Mouse (Mus musculus) kidney, postnatal 10 days (tissue): ENCODE measurements at regions not wholly inside any gene's neighbourhood (a gene's known extent, or its start where the extent isn't known, plus 50 kb on each side); places are given as distances from the start of the nearest gene placed in this dataset.
"Not testable (repeated sequence)": the region's sequence is repeated elsewhere in the genome, so short reads cannot be mapped to it uniquely, and the experiment has no call there.

Source experiments
- DNase-seq: peaks from one replicate; pipeline ENCODE4 v3.0.0; 2021; ENCODE audit warnings: mixed read lengths

- DNase-seq: no peak
These were observed 88.3 kb downstream of the Anxa5 start for GRCm38 (mm10) chr3:36387431-36387830.

- DNase-seq: no peak
These were observed 92.2 kb downstream of the Anxa5 start for GRCm38 (mm10) chr3:36383438-36383945.

- no peak for DNase-seq
These were observed 94.0 kb downstream of the Anxa5 start for GRCm38 (mm10) chr3:36381621-36382193.

GRCm38 (mm10) chr3:36375722-36376121 is 100.0 kb downstream of the Anxa5 start:
- no peak for DNase-seq

- no peak for DNase-seq
These were observed 100.8 kb downstream of the Anxa5 start for GRCm38 (mm10) chr3:36374939-36375338.

GRCm38 (mm10) chr3:36360933-36361332 is 114.8 kb downstream of the Anxa5 start:
- DNase-seq: no peak

GRCm38 (mm10) chr3:36354201-36354600 is 121.5 kb downstream of the Anxa5 start:
- DNase-seq: not testable (repeated sequence)

- DNase-seq: no peak
These were observed 123.5 kb downstream of the Anxa5 start for GRCm38 (mm10) chr3:36352032-36352742.

GRCm38 (mm10) chr3:36349073-36349472 is 126.6 kb downstream of the Anxa5 start:
- no peak for DNase-seq

GRCm38 (mm10) chr3:36340889-36341533 is 118.9 kb upstream of the Qrfpr start:
- peak; percentile 59 for DNase-seq

- no peak for DNase-seq
These were observed 117.5 kb upstream of the Qrfpr start for GRCm38 (mm10) chr3:36339656-36340055.

- DNase-seq: no peak
These were observed 112.2 kb upstream of the Qrfpr start for GRCm38 (mm10) chr3:36334279-36334678.

GRCm38 (mm10) chr3:36332016-36332415 is 109.9 kb upstream of the Qrfpr start:
- DNase-seq: no peak

- peak; percentile 60 for DNase-seq
These were observed 108.5 kb upstream of the Qrfpr start for GRCm38 (mm10) chr3:36330656-36331055.

- no peak for DNase-seq
These were observed 107.5 kb upstream of the Qrfpr start for GRCm38 (mm10) chr3:36329631-36330030.

- DNase-seq: no peak
These were observed 106.8 kb upstream of the Qrfpr start for GRCm38 (mm10) chr3:36328927-36329326.

- no peak for DNase-seq
These were observed 96.5 kb upstream of the Qrfpr start for GRCm38 (mm10) chr3:36318635-36319034.

- no peak for DNase-seq
These were observed 89.2 kb upstream of the Qrfpr start for GRCm38 (mm10) chr3:36311337-36311736.

GRCm38 (mm10) chr3:36310642-36311267 is 88.6 kb upstream of the Qrfpr start:
- no peak for DNase-seq

GRCm38 (mm10) chr3:36296792-36297191 is 74.7 kb upstream of the Qrfpr start:
- DNase-seq: no peak

GRCm38 (mm10) chr3:36291971-36292370 is 69.9 kb upstream of the Qrfpr start:
- DNase-seq: no peak

GRCm38 (mm10) chr3:36284066-36284465 is 62.0 kb upstream of the Qrfpr start:
- DNase-seq: no peak

GRCm38 (mm10) chr3:36275502-36275901 is 53.4 kb upstream of the Qrfpr start:
- no peak for DNase-seq
